Mouse (Mus musculus): ENCODE data around the gene Noxo1.
A peak's percentile ranks its signal among the peaks of the same experiment; 100 is the strongest.

Noxo1 gene

DNA sequence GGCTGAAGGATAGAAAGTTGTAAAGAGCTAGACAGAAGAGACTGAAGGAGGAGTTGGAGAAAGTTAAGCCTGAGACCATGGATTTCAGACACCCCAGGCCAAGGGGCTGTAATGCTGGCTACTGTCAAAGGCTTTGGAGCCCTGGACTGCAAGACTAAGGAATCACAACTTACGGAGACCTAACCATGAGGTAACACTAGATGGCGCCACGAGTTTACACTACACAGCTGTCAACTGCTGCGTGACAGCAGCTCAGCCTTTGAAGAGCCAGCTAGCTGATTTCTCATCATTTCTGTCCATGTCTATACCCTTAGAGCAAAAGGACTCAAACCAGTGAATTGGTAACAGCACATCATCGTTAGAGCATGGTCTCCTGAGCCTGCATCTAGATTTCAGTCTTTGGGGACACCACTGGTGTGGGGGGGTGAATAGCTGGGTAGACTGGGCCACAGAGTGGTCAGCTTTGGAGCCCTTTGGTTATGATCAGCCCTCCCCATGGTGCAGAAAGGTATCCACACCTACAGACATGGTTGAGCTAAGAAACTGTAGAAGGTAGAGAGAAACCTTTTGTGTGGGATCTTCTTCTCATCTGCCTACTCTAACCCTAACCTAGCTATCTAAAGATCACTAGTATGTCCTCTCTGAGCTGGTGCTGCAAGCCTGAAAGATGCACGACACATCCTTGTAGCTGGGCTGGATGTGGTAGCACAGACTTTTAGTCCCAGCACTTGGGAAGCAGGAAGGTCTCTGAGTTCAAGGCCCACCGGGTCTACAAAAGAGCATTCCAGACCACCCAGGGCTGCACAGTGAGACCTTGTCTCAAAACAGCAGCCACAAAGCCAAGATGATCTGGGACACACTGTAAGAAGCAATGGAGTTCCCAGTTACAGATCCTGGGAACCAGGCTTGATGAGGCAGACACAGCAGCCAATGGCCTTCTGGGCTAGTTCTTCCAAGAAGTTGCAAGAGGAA, 49.8 kb downstream of the Noxo1 start:
- DNase-seq = peak; percentile 91

DNA sequence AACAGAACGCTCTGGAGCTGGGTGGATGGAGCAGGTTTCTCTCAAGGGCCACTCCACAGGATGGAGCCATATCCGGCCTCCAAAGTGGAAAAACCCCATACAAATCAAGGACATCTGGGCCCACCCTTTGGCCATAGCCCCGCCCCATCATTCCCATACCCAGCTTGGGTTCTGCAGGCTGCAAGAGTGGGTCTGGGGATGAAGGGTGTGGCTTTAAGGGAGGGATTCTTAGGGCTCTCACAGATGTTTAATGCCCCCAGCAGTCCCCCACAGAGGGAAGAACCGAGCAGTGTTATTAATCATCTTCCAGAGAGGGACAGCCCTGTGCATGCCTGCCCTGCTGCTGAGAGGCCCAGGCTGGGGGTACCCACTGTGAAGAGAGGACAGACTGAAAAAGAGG, 51.0 kb downstream of the Noxo1 start:
- DNase-seq = no peak

All from embryo, embryonic 11 days (tissue).